In the genomic region with DNA sequence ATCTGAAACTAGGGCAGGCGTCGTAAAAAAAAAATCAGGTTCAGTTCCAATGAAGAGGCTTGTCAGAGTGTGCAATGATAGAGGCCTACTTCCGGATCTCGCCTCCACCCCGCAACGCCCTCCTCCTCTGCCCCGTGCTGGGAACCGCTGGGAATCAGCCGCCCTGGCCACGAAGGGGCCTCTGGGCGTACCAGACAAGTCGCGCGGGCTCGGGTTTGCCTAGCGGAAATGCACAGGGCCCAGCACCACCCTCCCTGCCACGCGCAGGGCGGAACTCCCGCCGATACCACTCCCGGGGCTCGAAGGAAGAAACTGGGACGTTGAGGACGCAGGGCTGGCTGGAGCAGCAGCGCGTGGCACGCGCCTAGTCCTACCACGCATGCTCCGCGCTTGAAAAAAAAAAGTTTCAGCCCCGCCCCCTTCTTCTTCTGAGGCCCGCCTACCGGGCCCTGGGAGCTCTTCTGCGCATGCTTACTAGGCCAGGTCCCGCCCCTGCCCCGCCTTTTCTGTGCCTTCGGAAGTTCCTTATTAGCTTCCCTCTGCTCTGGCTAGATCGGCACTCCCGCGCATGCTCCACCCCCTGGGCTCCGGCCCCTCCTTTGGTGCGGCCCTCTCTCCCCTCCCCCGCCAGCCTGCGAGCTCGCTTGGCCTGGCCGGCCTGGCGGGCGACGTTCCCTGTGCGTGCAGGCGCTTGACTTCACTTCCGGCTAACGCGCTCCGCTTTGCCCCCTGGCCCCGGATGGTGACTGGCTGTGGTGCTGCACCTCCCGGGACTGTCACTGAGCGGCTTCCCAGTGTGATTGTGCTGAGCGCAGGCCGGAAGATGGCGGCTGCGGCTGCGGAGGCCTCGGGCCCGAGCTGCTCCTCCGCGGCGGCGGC, we compare ENCODE assay signal across 8 mouse cellular contexts. TPM values are rescaled to one million over a fixed set of nuclear protein-coding genes. Genes with fewer than 3 reads are reported as not detected.
DNase-seq lines count a peak whose midpoint lies in the region; ATAC-seq lines count a peak whose summit lies in the region.

A gene (plus strand): TSS at position 567 of the 879 bp plus-strand sequence.

- peak; percentile 86 for ATAC-seq in inflammation-experienced regulatory T-cells, adult 6 months
- peak; percentile 92 for ATAC-seq in megakaryocyte-erythroid progenitor cell, adult 5-6 weeks (replicated peaks; ENCODE audit: low FRiP score, low TSS enrichment, poor library complexity, severe bottlenecking)

- peak; percentile 100 for DNase-seq in adrenal gland, adult (ENCODE audit: inconsistent age in 2 of 2, low spot score in 1 of 2)
- DNase-seq in embryo, embryonic 10.5 days (ENCODE audit: low spot score): peak; percentile 100
- DNase-seq in gastrocnemius, postnatal 14 days: peak; percentile 100
- DNase-seq in left cerebral cortex, postnatal 10 days (ENCODE audit: extremely low spot score in 1 of 2, low spot score in 2 of 2): peak; percentile 100
- peak; percentile 100 for DNase-seq in right cerebral cortex, postnatal 25 days
- DNase-seq in urinary bladder, postnatal 4 days (ENCODE audit: low spot score in 2 of 2): peak; percentile 100

- intact Hi-C loops in gastrocnemius, postnatal 14 days (cut with DNase I; ENCODE audit: low total_unique reads): no loop called here
- intact Hi-C loops in left cerebral cortex, postnatal 10 days (cut with DNase I): no loop called here

RNA-seq across cellular contexts. Expression of the gene that starts here (rescaled TPM):
- total RNA-seq in gastrocnemius, postnatal 14 days (2021): 10 to 100 TPM; 53.7 to 60.7 TPM
- polyA plus RNA-seq in inflammation-experienced regulatory T-cells, adult 6 months (2017; shearing (Covaris generic)): 100 to 1,000 TPM; 182 to 257 (median 187) TPM
- 100 to 1,000 TPM; 155 to 161 TPM for total RNA-seq in left cerebral cortex, postnatal 10 days (2021)
- total RNA-seq in megakaryocyte-erythroid progenitor cell, adult 5-6 weeks (2014; fragmentation: Nextera tagmentation): 147 and 149 TPM in 2 replicates
- total RNA-seq in megakaryocyte-erythroid progenitor cell, adult 5-6 weeks (2017): 159 and 167 TPM in 2 replicates

Comparison
In these comparisons a context has a peak if more than half of its experiments do, and no peak if none do; other contexts are left out.
1. Peak in every context shown above with its lines: DNase-seq and ATAC-seq.